Mouse (Mus musculus): ENCODE measurements around the gene Havcr2. TPM values are rescaled to one million over a fixed set of nuclear protein-coding genes. Genes with fewer than 3 reads are reported as not detected.
A peak's percentile ranks its signal among the peaks of the same experiment; 100 is the strongest.
"Not testable (repeated sequence)": the region's sequence is repeated elsewhere in the genome, so short reads cannot be mapped to it uniquely, and the experiment has no call there.

Gene Havcr2
- polyA plus RNA-seq, 1 experiment: 0.70 TPM

DNA sequence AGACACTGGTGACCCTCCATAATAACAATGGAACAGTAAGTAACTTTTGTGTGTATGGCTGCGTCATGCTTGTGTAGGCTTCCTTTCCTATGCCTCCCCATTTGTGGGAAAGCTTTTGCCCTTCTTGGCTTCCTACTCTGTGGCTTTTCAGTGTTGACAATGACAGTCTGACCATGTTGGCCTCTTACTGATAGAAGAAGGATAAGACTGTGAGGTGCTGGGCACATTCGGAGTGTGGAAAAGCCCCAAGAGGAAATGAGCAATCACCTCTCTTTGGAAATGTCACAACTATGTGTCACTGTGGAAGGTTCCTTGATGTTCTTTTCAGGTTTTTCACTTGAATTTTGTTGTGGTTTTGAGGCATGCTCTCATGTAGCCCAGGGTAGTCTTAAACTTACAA is 12.1 kb downstream of the Havcr2 start:
- no peak overlapping the region for H3K27ac ChIP-seq (ENCODE audit: insufficient read depth, low read length)
- H3K27me3 ChIP-seq (ENCODE audit: control insufficient read depth, insufficient read depth, low read length): no peaks in the 10 kb centered on the region
- H3K4me1 ChIP-seq (ENCODE audit: control insufficient read depth, insufficient read depth, low read length): no peaks in the 10 kb centered on the region
- DNase-seq: no peak
- no peak overlapping the region for H3K4me3 ChIP-seq (replicated peaks; ENCODE audit: insufficient read depth, low read depth, low read length)
- TF ChIP-seq CTCF (IDR thresholded peaks at IDR 0.05; ENCODE audit: borderline replicate concordance, insufficient read depth, low read depth, low read length): no peak
- WGBS: 94% methylated on average over 2 of the region's 2 CpGs

DNA sequence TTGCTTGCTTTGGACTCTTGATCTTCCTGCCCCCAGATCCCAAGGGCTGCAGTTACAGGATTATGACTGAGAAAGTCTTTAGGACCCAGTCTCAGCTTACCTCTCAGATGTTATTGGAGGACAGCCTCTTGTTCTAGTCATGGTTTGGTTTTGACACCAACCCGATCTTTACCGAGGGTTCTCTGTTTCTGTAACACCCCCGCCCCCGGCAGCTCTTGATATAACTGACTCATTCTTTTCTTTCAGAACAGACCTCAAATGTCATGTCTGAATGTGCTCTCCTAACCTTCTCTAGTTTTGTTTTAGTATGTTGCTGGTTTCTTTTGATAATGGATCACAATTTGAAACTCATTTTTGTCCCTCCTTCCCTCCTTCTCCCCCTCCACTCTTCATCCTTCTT is 19.5 kb downstream of the Havcr2 start:
- TF ChIP-seq CTCF (IDR thresholded peaks at IDR 0.05; ENCODE audit: borderline replicate concordance, insufficient read depth, low read depth, low read length): no peak
- no peak for TF ChIP-seq POLR2A (IDR thresholded peaks at IDR 0.05; ENCODE audit: borderline replicate concordance, insufficient read depth, low read length)

DNA sequence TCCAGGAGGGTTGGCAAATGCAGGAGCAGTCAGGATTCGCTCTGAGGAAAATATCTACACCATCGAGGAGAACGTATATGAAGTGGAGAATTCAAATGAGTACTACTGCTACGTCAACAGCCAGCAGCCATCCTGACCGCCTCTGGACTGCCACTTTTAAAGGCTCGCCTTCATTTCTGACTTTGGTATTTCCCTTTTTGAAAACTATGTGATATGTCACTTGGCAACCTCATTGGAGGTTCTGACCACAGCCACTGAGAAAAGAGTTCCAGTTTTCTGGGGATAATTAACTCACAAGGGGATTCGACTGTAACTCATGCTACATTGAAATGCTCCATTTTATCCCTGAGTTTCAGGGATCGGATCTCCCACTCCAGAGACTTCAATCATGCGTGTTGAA is 24.6 kb downstream of the Havcr2 start:
- TF ChIP-seq CTCF (IDR thresholded peaks at IDR 0.05; ENCODE audit: borderline replicate concordance, insufficient read depth, low read depth, low read length) (no peak), POLR2A (IDR thresholded peaks at IDR 0.05; ENCODE audit: borderline replicate concordance, insufficient read depth, low read length) (no peak)
- WGBS: 85% methylated on average over 9 of the region's 9 CpGs
- Histone ChIP-seq H3K4me1 (ENCODE audit: control insufficient read depth, insufficient read depth, low read length) (no peaks in the 10 kb centered on the region), H3K27ac (ENCODE audit: insufficient read depth, low read length) (no peak overlapping the region), H3K4me3 (replicated peaks; ENCODE audit: insufficient read depth, low read depth, low read length) (no peak overlapping the region), H3K27me3 (ENCODE audit: control insufficient read depth, insufficient read depth, low read length) (no peaks in the 10 kb centered on the region)
- no peak for DNase-seq

More for the DNA sequence above, 19.5 kb downstream of the Havcr2 start:
- Histone ChIP-seq H3K27ac (ENCODE audit: insufficient read depth, low read length) (no peak overlapping the region), H3K27me3 (ENCODE audit: control insufficient read depth, insufficient read depth, low read length) (no peaks in the 10 kb centered on the region), H3K4me1 (ENCODE audit: control insufficient read depth, insufficient read depth, low read length) (no peaks in the 10 kb centered on the region), H3K4me3 (replicated peaks; ENCODE audit: insufficient read depth, low read depth, low read length) (no peak overlapping the region)
- no peak for DNase-seq
- 94% methylated on average over 4 of the region's 4 CpGs for WGBS

DNA sequence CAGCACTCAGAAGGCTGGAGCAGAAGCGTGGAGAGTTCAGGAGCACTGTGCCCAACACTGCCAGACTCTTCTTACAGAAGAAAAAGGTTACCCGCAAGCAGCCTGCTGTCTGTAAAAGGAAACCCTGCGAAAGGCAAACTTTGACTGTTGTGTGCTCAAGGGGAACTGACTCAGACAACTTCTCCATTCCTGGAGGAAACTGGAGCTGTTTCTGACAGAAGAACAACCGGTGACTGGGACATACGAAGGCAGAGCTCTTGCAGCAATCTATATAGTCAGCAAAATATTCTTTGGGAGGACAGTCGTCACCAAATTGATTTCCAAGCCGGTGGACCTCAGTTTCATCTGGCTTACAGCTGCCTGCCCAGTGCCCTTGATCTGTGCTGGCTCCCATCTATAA is 25.8 kb downstream of the Havcr2 start:
- no peak overlapping the region for H3K4me3 ChIP-seq (replicated peaks; ENCODE audit: insufficient read depth, low read depth, low read length)
- TF ChIP-seq POLR2A (IDR thresholded peaks at IDR 0.05; ENCODE audit: borderline replicate concordance, insufficient read depth, low read length) (no peak), CTCF (IDR thresholded peaks at IDR 0.05; ENCODE audit: borderline replicate concordance, insufficient read depth, low read depth, low read length) (no peak)
- H3K27ac ChIP-seq (ENCODE audit: insufficient read depth, low read length): no peak overlapping the region
- H3K27me3 ChIP-seq (ENCODE audit: control insufficient read depth, insufficient read depth, low read length): no peaks in the 10 kb centered on the region
- H3K4me1 ChIP-seq (ENCODE audit: control insufficient read depth, insufficient read depth, low read length): no peaks in the 10 kb centered on the region
- no peak for DNase-seq
- WGBS: 83% methylated on average over 7 of the region's 7 CpGs

DNA sequence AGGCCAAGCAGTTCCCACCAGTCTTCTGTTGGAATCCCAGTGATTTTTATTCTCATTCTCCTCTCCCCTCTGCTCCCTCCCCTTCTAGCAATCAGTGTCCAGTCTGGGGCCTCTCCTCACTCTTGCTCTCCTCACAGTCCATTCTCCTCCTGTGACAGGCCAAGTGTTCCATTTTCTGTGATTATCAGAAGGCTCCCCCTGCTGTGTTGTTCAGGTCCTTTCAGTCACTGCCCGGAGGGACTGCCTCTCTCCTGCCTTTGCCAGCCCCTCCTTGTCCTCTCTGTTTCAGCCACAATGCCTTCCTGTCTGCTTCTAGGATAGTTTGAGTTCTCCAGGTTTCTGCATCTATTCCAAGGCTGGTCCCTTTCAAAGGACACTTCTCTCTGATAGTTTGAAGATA is 33.5 kb downstream of the Havcr2 start:
- TF ChIP-seq POLR2A (IDR thresholded peaks at IDR 0.05; ENCODE audit: borderline replicate concordance, insufficient read depth, low read length): no peak
- TF ChIP-seq CTCF (IDR thresholded peaks at IDR 0.05; ENCODE audit: borderline replicate concordance, insufficient read depth, low read depth, low read length): no peak

DNA sequence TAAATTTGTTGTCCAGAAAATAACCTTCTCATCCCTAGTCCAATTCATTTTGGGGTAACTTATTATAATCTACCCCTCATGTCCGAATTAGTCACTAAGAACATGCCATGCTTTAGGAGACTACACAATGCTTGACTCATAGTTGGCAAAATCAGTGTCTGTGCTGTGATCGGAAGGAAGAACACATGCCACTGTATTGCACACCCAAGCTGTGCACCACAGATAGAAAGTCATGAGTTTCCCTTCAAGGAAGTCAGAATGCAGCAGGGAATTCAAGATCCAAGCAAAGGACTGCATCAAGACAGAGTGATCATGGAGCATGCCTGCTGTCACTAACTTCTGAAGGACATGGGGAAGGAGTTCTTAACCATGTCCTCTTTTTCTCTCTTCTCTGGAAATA is 33.9 kb downstream of the Havcr2 start:
- TF ChIP-seq POLR2A (IDR thresholded peaks at IDR 0.05; ENCODE audit: borderline replicate concordance, insufficient read depth, low read length): no peak
- TF ChIP-seq CTCF (IDR thresholded peaks at IDR 0.05; ENCODE audit: borderline replicate concordance, insufficient read depth, low read depth, low read length): no peak
- DNase-seq: no peak
- 76% methylated on average over 2 of the region's 2 CpGs for WGBS

More for the DNA sequence above, 33.5 kb downstream of the Havcr2 start:
- peak in 1 of 2 experiments; percentile 7 for DNase-seq
- WGBS: 0% methylated on average over 1 of the region's 1 CpGs
- Histone ChIP-seq H3K4me3 (replicated peaks; ENCODE audit: insufficient read depth, low read depth, low read length) (no peak overlapping the region), H3K27ac (ENCODE audit: insufficient read depth, low read length) (no peak overlapping the region), H3K27me3 (ENCODE audit: control insufficient read depth, insufficient read depth, low read length) (no peaks in the 10 kb centered on the region; the same call in 1 of the 2 replicates), H3K4me1 (ENCODE audit: control insufficient read depth, insufficient read depth, low read length) (no peaks in the 10 kb centered on the region)

DNA sequence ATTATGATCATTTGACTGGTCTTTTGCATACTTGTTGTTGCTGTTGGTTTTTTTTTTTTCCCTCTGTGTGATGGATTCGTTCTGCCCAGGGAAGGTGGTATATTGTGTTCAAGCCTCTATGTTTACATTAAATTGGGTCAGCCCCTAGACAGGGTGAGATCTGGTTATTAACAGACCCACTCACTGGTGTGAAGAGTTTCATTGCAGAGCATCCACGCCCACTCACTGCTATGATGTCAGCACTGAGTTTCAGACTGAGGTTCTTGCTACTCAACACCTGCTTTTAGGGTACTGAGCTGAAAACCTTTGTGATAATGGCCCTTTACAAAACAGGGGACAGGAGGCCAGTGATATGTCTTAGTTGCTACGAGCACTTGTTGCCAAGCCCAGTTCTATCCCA is 52.4 kb downstream of the Havcr2 start:
- Histone ChIP-seq H3K27ac (ENCODE audit: insufficient read depth, low read length) (no peak overlapping the region), H3K27me3 (ENCODE audit: control insufficient read depth, insufficient read depth, low read length) (no peaks in the 10 kb centered on the region), H3K4me3 (replicated peaks; ENCODE audit: insufficient read depth, low read depth, low read length) (no peak overlapping the region), H3K4me1 (ENCODE audit: control insufficient read depth, insufficient read depth, low read length) (no peaks in the 10 kb centered on the region)
- DNase-seq: no peak
- no peak for TF ChIP-seq POLR2A (IDR thresholded peaks at IDR 0.05; ENCODE audit: borderline replicate concordance, insufficient read depth, low read length)
- no peak for TF ChIP-seq CTCF (IDR thresholded peaks at IDR 0.05; ENCODE audit: borderline replicate concordance, insufficient read depth, low read depth, low read length)
- 77% methylated on average over 3 of the region's 3 CpGs for WGBS

More for the DNA sequence above, 33.9 kb downstream of the Havcr2 start:
- no peaks in the 10 kb centered on the region; the same call in 1 of the 2 replicates for H3K27me3 ChIP-seq (ENCODE audit: control insufficient read depth, insufficient read depth, low read length)
- H3K4me1 ChIP-seq (ENCODE audit: control insufficient read depth, insufficient read depth, low read length): no peaks in the 10 kb centered on the region
- H3K27ac ChIP-seq (ENCODE audit: insufficient read depth, low read length): no peak overlapping the region
- H3K4me3 ChIP-seq (replicated peaks; ENCODE audit: insufficient read depth, low read depth, low read length): no peak overlapping the region

DNA sequence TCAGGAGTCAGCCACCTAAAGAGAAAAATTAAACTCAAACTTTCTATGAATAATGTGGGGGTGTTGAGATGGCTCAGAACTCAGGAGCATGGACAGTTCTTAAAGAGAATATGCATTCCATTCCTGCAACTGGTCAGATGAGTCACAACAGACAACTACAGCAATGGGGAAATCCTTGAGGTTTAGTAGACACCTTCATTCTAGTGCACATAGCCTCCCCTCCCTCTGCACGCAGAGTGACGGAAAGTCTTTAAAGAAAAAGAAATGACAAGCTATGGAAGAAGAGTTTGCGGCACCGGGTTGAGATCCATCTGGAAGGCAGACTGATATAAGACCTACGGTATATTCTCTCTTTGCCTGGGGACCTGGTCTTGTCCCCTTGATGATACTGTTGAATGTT is 55.2 kb downstream of the Havcr2 start:
- Histone ChIP-seq H3K27me3 (ENCODE audit: control insufficient read depth, insufficient read depth, low read length) (no peaks in the 10 kb centered on the region), H3K4me1 (ENCODE audit: control insufficient read depth, insufficient read depth, low read length) (no peaks in the 10 kb centered on the region), H3K27ac (ENCODE audit: insufficient read depth, low read length) (no peak overlapping the region), H3K4me3 (replicated peaks; ENCODE audit: insufficient read depth, low read depth, low read length) (no peak overlapping the region)
- WGBS: 98% methylated on average over 5 of the region's 5 CpGs
- TF ChIP-seq CTCF (IDR thresholded peaks at IDR 0.05; ENCODE audit: borderline replicate concordance, insufficient read depth, low read depth, low read length): no peak
- DNase-seq: no peak

DNA sequence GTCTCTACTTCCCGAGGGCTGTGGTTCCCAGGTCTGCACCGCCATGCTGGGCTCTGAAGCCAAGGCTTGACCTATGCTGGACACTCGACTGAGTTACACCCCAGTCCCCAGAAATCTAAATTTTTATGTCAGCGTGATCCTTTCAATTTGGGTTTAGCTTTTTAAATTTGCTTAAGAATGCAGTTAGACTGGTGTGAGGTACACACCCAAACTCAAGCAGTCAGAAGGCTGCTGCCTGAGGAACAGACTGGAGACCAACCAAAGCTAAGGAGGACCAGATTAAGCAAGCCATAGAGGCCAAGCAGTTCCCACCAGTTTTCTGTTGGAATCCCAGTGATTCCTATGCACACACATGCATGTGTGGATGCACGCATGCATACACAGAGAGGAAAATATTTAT is 66.6 kb downstream of the Havcr2 start:
- not testable (repeated sequence) for H3K4me1 ChIP-seq (ENCODE audit: control insufficient read depth, insufficient read depth, low read length); H3K27ac ChIP-seq (ENCODE audit: insufficient read depth, low read length); H3K27me3 ChIP-seq (ENCODE audit: control insufficient read depth, insufficient read depth, low read length); H3K4me3 ChIP-seq (replicated peaks; ENCODE audit: insufficient read depth, low read depth, low read length); DNase-seq
- 86% methylated on average over 5 of the region's 5 CpGs for WGBS

All from cerebellum, adult 2 months (tissue).